Mouse (Mus musculus) erythroblast, embryonic 14.5 days (primary cell): Measurements from ENCODE around the gene Ugt1a5.

ENCODE experiments used
- GATA1 ChIP-seq: IDR thresholded peaks from 2 replicates; pipeline ENCODE4 v1.6.1; 2012; ENCODE audit warnings: low read length, inconsistent platforms, mixed read lengths
- TAL1 ChIP-seq: IDR thresholded peaks from 3 replicates; pipeline ENCODE4 v1.6.1; 2012; ENCODE audit warnings: low read length, inconsistent platforms, mixed read lengths

DNA sequence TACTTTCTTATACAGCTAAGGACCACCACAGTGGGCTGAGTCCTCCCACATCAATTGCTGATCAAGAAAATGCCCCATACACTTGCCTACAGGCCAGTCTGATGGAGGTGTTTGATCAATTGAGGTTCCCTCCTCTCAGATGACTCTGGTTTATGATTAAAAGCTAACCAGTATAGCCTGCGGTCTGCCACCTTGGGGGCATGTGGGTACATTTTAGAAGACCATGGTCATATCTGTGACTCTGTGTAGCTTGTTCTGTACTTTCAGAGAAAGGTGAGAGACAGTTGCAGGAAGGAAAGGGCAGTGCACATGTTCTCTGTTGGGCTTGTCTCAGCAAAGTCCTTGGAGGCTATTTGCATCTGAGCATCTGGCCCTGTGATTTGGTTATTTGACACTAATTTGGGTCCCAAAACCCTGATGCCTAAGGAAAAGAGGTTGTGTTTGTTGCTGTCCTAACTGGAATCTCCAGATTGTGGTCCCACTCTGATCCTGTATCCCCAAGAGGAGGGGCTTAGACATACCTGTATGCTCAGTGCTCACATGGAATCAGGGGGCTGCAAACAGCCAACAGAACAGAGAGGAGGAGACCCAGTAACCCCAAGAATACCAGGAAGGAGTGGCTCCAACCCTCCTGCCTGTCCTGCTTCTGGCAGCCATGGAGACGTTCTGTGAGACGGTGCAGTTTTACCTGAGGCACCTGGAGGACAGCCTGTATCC, 67.0 kb downstream of the Ugt1a5 start:
- TF ChIP-seq TAL1 (no peak), GATA1 (no peak)
